Mouse (Mus musculus): ENCODE data around the gene Tmem132a. TPM values are rescaled to one million over a fixed set of nuclear protein-coding genes. Genes with fewer than 3 reads are reported as not detected.

Tmem132a gene
- total and polyA plus RNA-seq, 3 experiments: 0.01 to 2.3 (median 0.27) TPM

DNA sequence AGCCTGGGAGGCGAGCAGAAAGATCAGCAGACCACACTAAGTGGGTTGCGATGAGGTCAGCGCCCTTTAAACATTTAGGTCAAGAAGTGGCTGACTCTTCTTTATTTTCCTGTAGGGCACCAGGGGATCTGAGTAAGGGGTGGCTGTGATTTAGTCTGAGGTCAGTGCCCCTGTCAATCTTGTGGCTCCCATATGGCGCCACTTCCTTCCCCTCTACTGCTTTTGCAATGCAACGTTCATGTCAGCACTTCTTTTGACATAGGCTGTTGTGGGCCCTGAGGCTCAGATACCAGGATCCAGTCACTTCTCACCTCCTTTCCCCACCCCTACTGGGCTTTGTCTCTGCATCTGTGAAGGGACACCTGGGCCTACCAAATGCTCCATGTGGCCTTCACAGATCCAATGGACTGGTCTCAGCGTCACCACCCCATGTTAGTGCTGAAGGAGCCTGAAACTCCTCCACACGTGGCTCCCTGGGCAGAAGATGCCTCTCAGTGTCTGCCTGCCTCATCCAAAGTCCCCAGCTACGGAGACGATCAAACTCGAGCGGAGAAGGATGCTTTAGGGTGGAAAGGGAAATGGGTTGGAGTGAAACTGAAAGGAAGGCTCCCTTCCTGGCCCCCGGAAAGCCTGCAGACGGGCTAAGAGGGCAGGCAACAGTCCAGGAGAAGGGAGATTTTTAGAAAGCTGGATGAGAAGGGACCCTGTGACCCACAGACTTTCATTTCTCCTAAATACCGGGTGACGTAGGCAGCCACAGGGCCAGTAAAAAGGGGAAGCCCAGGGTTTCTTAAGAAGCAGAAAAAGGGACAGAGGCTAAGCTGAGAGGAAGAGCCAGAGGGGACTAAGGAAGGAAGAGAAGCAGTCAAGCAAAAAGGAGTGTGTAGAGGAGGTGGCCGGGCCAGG, 27.8 kb downstream of the Tmem132a start:
- Histone ChIP-seq H3K36me3 (replicated peaks) (no peaks in the 10 kb centered on the region), H3K4me3 (ENCODE audit: low read depth, low read length) (no peak overlapping the region), H3K4me1 (ENCODE audit: insufficient read depth, low read depth, low read length) (no peaks in the 10 kb centered on the region; the same call in 1 of the 2 replicates), H3K27me3 (ENCODE audit: insufficient read depth, low read length) (peaks cover 11% of the 10 kb centered on the region), H3K9me3 (replicated peaks) (no peaks in the 10 kb centered on the region)
- no peak for ATAC-seq (ENCODE audit: extremely low read depth, insufficient number of reproducible peaks, low FRiP score, poor library complexity, severe bottlenecking)
- no peak for DNase-seq (ENCODE audit: low spot score)
- TF ChIP-seq GATA1 (IDR thresholded peaks at IDR 0.05; ENCODE audit: borderline replicate concordance, low read length): no peak
- no peak for TF ChIP-seq CTCF (IDR thresholded peaks at IDR 0.05; ENCODE audit: low read depth, low read length)
- TF ChIP-seq POLR2AphosphoS5 (IDR thresholded peaks at IDR 0.05; ENCODE audit: insufficient replicate concordance, low read depth, low read length): no peak
- no peak for TF ChIP-seq GATA2 (IDR thresholded peaks at IDR 0.05; ENCODE audit: borderline replicate concordance, low read depth, low read length)
- TF ChIP-seq TAL1 (conservative IDR thresholded peaks at IDR 0.05; ENCODE audit: low read depth, low read length): no peak

DNA sequence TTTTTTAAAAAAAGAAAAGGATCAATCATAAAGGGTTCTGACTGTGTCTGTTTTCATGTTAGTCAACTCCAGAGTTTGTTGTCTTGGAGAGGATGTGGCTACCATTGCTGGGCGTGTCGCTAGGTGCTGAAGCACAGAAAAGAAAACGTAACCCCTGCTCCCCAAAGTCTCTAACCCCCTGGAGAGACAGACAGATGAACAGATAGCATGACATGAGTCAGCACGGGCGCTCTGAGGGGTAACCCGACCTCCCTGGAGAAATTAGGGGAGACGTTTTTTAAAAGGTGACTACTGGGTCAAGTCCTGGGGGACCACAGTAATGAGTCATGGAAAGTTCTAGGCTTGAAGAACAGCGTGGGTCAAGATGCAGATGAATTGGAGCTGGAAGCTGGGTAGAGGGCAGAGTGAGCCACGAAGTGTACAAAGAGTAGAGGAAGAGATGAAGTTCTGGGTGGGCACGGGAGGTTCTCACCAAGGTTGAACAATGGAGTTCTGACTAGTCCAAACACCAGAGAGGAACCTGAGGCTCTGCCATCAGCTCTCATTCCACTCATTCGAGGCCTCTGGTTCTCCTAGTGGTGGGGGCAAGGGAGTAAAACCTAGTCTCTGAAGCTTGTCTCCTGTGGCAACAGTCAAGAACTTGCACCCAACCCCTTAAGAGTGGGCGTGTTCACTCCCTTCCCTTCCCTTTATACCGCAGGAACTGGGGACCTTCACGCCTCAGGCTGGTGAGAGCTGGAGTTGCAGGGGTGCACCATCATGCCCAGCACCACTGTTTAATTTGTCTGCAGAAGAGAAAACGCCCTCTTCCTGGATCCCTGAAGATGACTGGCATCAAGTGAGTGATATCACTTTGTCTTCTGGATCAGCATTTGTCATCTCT, 30.5 kb downstream of the Tmem132a start, which contains the start of gene Slc15a3:
Gene Slc15a3 (plus strand): TSS at position 718 of the 883 bp plus-strand sequence.
- no peaks in the 10 kb centered on the region for H3K36me3 ChIP-seq (replicated peaks)
- DNase-seq (ENCODE audit: low spot score) (no peak), ATAC-seq (ENCODE audit: extremely low read depth, insufficient number of reproducible peaks, low FRiP score, poor library complexity, severe bottlenecking) (no peak)
- no peak within 1 kb of the TSS for H3K4me3 ChIP-seq (ENCODE audit: low read depth, low read length)
- peaks cover 9% of the 10 kb centered on the region for H3K27me3 ChIP-seq (ENCODE audit: insufficient read depth, low read length)
- no peaks in the 10 kb centered on the region for H3K9me3 ChIP-seq (replicated peaks)
- TF ChIP-seq POLR2AphosphoS5 (IDR thresholded peaks at IDR 0.05; ENCODE audit: insufficient replicate concordance, low read depth, low read length) (no peak), CTCF (IDR thresholded peaks at IDR 0.05; ENCODE audit: low read depth, low read length) (no peak), TAL1 (conservative IDR thresholded peaks at IDR 0.05; ENCODE audit: low read depth, low read length) (no peak), GATA1 (IDR thresholded peaks at IDR 0.05; ENCODE audit: borderline replicate concordance, low read length) (no peak), GATA2 (IDR thresholded peaks at IDR 0.05; ENCODE audit: borderline replicate concordance, low read depth, low read length) (no peak)
- H3K4me1 ChIP-seq (ENCODE audit: insufficient read depth, low read depth, low read length): no peaks in the 10 kb centered on the region; the same call in 1 of the 2 replicates

DNA sequence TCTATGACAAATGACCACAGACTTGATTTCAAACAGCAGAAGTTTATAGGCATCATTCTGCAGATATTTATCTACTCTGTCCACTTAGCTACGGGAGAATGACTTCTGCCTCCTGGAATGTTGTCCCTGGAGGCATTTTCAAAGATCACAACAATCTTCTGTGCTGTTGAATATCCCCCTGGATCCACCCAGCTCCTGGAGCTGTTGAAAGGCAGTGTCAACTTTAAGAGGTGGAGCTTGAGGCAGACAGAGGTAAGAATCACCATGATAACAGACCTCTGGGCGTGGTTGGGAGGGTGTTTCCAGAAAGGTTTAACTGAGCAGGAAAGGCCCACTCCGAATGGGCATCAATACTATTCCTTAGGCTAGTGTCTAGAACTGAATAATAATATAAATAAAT, 34.1 kb downstream of the Tmem132a start:
- no peak for TF ChIP-seq POLR2AphosphoS5 (IDR thresholded peaks at IDR 0.05; ENCODE audit: insufficient replicate concordance, low read depth, low read length)
- no peak for DNase-seq (ENCODE audit: low spot score)
- H3K4me3 ChIP-seq (ENCODE audit: low read depth, low read length): no peak overlapping the region
- H3K9me3 ChIP-seq (replicated peaks): no peaks in the 10 kb centered on the region
- H3K27me3 ChIP-seq (ENCODE audit: insufficient read depth, low read length): peaks cover 15% of the 10 kb centered on the region
- no peak for ATAC-seq (ENCODE audit: extremely low read depth, insufficient number of reproducible peaks, low FRiP score, poor library complexity, severe bottlenecking)
- H3K36me3 ChIP-seq (replicated peaks): no peaks in the 10 kb centered on the region
- H3K4me1 ChIP-seq (ENCODE audit: insufficient read depth, low read depth, low read length): peaks cover 5% of the 10 kb centered on the region; the same call in 1 of the 2 replicates

- ATAC-seq (ENCODE audit: extremely low read depth, insufficient number of reproducible peaks, low FRiP score, poor library complexity, severe bottlenecking): no peak
- Histone ChIP-seq H3K36me3 (replicated peaks) (no peaks in the 10 kb centered on the region), H3K9me3 (replicated peaks) (no peaks in the 10 kb centered on the region), H3K27me3 (ENCODE audit: insufficient read depth, low read length) (peaks cover 15% of the 10 kb centered on the region), H3K4me1 (ENCODE audit: insufficient read depth, low read depth, low read length) (peaks cover 5% of the 10 kb centered on the region; the same call in 1 of the 2 replicates), H3K4me3 (ENCODE audit: low read depth, low read length) (no peak overlapping the region)
- TF ChIP-seq POLR2AphosphoS5 (IDR thresholded peaks at IDR 0.05; ENCODE audit: insufficient replicate concordance, low read depth, low read length) (no peak), TAL1 (conservative IDR thresholded peaks at IDR 0.05; ENCODE audit: low read depth, low read length) (no peak), GATA2 (IDR thresholded peaks at IDR 0.05; ENCODE audit: borderline replicate concordance, low read depth, low read length) (no peak), GATA1 (IDR thresholded peaks at IDR 0.05; ENCODE audit: borderline replicate concordance, low read length) (no peak)
- no peak for DNase-seq (ENCODE audit: low spot score)
These were observed 36.1 kb downstream of the Tmem132a start for GRCm38 (mm10) chr19:10833611-10834010.

DNA sequence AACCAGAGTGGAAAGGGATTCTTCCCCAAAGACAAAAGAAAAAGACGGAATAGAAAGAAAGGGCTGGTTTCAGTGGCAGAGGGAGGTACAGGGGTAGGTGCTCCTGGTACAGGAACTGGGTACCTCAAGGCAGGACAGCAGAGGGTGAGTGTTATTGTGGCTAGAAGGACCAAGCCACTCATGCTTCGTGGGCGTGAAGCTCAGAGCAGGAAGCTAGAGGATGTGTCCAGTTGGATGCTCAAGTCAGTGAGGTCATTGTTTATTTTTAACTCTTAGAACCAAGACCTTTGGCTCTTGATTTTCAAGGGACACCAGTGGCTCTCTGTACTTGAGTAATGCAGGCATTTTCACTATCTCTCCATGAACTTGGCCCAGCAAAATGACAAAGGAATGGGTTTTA, 37.7 kb downstream of the Tmem132a start:
- Histone ChIP-seq H3K27me3 (ENCODE audit: insufficient read depth, low read length) (peaks cover 15% of the 10 kb centered on the region), H3K36me3 (replicated peaks) (no peaks in the 10 kb centered on the region), H3K4me1 (ENCODE audit: insufficient read depth, low read depth, low read length) (peaks cover 5% of the 10 kb centered on the region; the same call in 1 of the 2 replicates), H3K9me3 (replicated peaks) (no peaks in the 10 kb centered on the region), H3K4me3 (ENCODE audit: low read depth, low read length) (no peak overlapping the region)
- TF ChIP-seq TAL1 (conservative IDR thresholded peaks at IDR 0.05; ENCODE audit: low read depth, low read length) (no peak), GATA1 (IDR thresholded peaks at IDR 0.05; ENCODE audit: borderline replicate concordance, low read length) (no peak), GATA2 (IDR thresholded peaks at IDR 0.05; ENCODE audit: borderline replicate concordance, low read depth, low read length) (no peak), POLR2AphosphoS5 (IDR thresholded peaks at IDR 0.05; ENCODE audit: insufficient replicate concordance, low read depth, low read length) (no peak), CTCF (IDR thresholded peaks at IDR 0.05; ENCODE audit: low read depth, low read length) (no peak)
- no peak for DNase-seq (ENCODE audit: low spot score)
- no peak for ATAC-seq (ENCODE audit: extremely low read depth, insufficient number of reproducible peaks, low FRiP score, poor library complexity, severe bottlenecking)

DNA sequence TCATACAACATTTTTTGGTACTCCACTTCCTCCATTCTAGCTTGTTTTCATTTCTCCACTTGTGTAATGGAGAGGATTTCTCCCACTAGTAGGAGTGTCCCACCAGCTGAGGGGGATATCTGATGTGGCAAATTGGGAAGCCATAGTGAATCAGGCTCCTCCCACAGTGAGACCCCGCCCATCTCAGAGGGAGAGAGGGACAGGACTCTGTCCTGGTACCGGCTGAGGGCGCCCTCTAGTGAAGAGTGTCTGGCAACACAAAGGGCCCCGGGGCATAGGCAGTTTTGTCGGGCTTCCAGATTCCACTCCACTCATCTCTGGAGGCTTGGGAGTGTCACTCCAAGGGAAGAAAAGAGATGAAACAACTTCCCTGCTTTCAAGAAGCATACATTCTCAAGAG, 38.3 kb downstream of the Tmem132a start:
- no peak for ATAC-seq (ENCODE audit: extremely low read depth, insufficient number of reproducible peaks, low FRiP score, poor library complexity, severe bottlenecking)

More for the DNA sequence above, 38.3 kb downstream of the Tmem132a start:
- TF ChIP-seq CTCF (IDR thresholded peaks at IDR 0.05; ENCODE audit: low read depth, low read length): 0 out of 2 replicates have a peak, but pooled peaks have one; percentile 16
- TF ChIP-seq POLR2AphosphoS5 (IDR thresholded peaks at IDR 0.05; ENCODE audit: insufficient replicate concordance, low read depth, low read length): no peak
- Histone ChIP-seq H3K27me3 (ENCODE audit: insufficient read depth, low read length) (peaks cover 15% of the 10 kb centered on the region), H3K4me3 (ENCODE audit: low read depth, low read length) (no peak overlapping the region), H3K4me1 (ENCODE audit: insufficient read depth, low read depth, low read length) (peaks cover 5% of the 10 kb centered on the region; the same call in 1 of the 2 replicates), H3K9me3 (replicated peaks) (no peaks in the 10 kb centered on the region), H3K36me3 (replicated peaks) (no peaks in the 10 kb centered on the region)
- peak; percentile 21 for DNase-seq (ENCODE audit: low spot score)

Data from G1E (cell line).